Mouse (Mus musculus) adipocyte (in vitro differentiated cells): ENCODE results near the gene Cdkn2aipnl.

ENCODE experiments used
- DNase-seq: peaks from one replicate; pipeline ENCODE4 v3.0.0-alpha.2; 2016; ENCODE audit warnings: low spot score

Cdkn2aipnl gene

GRCm38 (mm10) chr11:51949155-51949840 is 18.2 kb upstream of the Cdkn2aipnl start:
- DNase-seq, result no peak

- no peak for DNase-seq
Observed at GRCm38 (mm10) chr11:51949919-51950318, 17.5 kb upstream of the Cdkn2aipnl start.

DNA sequence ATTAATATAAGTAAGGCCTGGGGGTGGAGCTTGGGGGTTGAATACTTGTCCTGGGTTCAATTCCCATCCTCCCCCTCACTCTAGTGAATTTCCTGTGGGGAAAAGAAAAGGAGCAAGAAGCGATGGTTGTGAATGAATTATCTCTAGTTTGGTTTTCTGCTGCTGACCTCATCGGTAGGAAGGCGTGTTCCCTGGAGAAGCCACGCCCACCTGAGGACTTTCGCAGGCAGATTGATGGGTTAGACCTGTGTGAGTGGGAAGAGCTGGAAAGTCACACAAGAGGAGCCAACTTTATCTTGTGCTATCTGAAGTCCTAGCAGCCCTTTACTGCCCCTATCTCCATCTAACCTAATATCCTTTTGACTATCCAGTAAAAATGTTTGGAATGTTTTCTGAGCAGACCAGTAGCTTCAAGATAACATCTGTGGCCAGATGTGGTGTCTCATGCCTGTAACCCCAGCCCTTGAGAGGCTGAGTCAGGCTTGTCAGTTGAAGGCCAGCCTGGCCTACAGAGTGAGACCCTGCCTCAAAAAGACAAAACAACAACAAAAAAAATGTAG is 15.5 kb upstream of the Cdkn2aipnl start:
- no peak for DNase-seq

DNA sequence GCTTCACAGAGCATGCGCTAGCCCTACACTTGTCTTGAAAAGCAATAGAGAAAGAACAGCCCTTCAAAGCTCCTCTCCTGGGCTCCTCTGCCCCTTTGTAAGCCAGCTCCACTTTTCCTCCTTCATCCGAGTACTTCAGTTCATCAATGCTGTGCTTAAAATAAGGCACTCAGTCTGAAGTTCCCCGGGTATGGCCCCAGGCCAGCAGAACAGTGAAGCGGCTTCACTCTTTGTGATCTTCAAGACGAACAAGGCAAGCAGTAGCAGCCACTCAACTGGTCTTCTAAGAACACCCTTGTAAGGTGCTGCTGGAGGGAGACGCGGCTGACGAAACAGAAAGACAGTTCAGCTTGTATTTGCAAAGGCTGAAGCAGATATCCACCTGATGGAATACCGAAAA is 11.3 kb upstream of the Cdkn2aipnl start:
- DNase-seq, result no peak

- DNase-seq, result no peak
Observed at GRCm38 (mm10) chr11:51957760-51958159, 9.7 kb upstream of the Cdkn2aipnl start.

- no peak for DNase-seq
Observed at GRCm38 (mm10) chr11:51959511-51959910, 8.0 kb upstream of the Cdkn2aipnl start.

GRCm38 (mm10) chr11:51960061-51960460 is 7.4 kb upstream of the Cdkn2aipnl start:
- no peak for DNase-seq

- peak; percentile 80 for DNase-seq
Observed at GRCm38 (mm10) chr11:51960967-51961471, 6.4 kb upstream of the Cdkn2aipnl start.

GRCm38 (mm10) chr11:51961761-51962160 is 5.7 kb upstream of the Cdkn2aipnl start:
- no peak for DNase-seq

DNA sequence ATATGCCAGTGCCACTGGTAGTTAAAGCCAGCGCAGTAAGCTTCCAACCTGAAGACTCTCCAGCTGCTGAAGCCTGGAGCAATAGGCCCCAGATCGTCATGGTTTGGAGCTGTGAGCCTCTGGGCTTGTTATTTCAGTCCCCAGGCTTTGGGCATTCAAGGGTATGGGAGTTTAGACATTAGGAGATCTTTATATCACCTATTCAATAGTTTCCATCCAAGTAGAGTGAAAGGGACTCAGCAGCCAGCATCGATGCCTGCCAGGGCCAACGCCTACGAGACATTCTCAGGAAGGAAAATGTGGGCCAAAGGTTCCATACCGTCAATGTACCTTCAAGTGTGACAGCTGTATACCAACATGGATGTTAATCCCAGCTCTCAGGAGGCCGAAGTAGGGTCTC is 5.2 kb upstream of the Cdkn2aipnl start:
- no peak for DNase-seq

GRCm38 (mm10) chr11:51966651-51967050 is 810 bp upstream of the Cdkn2aipnl start:
- DNase-seq, result no peak

- DNase-seq, result no peak
Observed at GRCm38 (mm10) chr11:51968896-51969295, 1.4 kb downstream of the Cdkn2aipnl start.

DNA sequence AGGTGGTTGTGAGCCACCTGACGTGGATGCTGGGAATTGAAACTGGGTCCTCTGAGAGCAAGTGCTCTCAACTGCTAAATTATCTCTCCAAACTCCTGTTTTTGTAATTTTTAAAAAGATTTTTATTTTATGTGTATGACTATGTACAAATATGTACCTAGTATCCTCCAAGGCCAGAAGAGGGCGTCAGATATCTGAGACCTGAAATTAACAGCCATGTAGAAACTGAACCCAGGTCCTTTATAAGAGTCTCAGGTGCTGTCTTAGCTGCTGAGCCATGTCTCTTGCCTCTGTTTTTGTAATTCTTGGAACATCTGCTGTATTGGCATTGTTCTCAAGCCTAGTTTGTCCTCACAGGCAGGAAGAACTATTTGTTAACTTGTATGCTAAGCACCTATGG is 2.0 kb downstream of the Cdkn2aipnl start:
- DNase-seq, result no peak

DNA sequence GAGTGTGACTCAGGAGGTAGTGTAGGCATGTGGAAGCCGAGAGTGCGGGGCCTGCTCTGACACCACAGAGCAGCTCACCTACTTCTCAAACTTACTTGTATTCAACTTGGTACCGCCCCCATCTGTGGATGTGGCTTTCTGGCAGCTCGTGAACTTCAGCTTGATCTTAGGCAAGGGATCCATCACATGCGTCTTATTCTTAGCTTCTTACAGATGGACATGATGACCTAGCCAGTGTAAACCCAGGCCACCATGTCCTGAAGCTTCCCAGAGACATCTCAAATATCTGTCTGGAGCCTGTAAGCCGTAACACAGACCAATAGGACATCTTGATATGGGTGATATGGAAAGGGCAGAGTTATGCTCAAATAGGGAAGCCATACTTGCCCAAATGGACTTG is 4.2 kb downstream of the Cdkn2aipnl start:
- DNase-seq, result peak; percentile 38

DNA sequence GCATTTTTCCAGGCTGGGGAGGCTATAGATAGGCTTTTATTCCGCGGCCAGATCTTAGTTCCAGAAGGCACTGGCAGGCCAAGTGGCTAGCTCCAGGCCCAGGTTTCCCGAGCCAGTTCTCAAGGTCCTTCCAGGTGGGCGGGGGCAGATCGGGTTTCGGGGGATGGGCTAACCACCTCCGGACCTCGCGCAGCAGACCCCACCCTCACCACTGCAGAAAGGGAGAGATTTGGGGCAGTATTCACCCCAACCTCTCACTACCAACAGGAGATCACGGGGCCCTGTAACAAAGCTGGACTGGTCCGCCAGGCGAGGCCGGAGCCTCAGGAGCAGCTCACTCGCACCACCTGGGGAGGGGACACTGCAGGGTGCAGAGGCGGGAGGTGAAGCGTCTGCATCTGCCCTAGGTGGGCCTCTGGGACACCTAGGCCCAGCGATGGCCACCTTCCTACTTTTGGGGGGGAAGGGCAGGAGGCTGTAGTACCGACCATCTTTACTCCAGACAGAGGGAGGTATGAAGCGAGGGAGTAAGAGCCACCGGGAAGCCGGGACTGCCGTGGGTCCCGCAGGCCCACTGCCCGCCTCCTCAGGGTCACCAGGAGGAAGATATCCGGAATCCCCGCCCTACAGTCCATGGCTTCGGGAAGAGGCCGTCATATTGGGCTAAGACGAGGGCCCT is 32.3 kb downstream of the Cdkn2aipnl start:
- DNase-seq, result peak; percentile 66

DNA sequence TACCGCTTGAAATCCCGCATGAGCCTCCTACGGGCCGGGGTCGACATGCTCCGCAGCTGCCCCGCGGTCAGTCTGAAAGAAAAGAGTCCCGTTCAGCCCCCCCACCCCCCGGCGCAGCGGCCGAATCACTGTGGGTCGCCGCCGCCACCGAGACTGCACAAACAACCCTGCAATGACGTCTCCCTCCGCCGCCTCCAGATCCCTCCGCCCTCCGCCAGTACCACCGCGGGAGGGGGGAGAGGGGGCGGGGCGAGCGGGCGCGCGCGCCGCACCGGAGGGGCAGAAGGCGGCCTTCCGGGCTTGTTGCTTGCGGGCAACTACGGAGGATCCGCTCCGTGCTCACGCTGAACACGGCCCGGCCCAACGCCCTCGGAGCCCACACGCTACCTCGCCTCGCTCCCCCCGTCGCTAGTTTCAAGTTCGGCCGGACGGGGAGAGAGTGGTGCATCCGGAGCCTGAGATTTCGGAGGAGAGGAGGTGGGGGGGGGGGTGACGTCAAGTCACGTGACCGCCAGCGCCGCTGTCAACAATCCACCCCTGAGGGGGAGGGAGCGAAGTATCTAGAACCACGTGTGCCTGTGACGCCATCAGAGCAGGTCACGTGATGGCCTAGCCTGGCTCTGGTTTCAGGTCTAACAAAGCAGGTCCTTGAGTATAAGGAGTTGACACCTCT is 33.0 kb downstream of the Cdkn2aipnl start, which contains the start of gene Ube2b:
Gene Ube2b, minus strand, starts transcription at position 473 of the 673 bp plus-strand sequence.
- peak; percentile 98 for DNase-seq

- DNase-seq, result no peak
Observed at GRCm38 (mm10) chr11:52001341-52001740, 33.9 kb downstream of the Cdkn2aipnl start.

- no peak for DNase-seq
Observed at GRCm38 (mm10) chr11:52001861-52002260, 34.4 kb downstream of the Cdkn2aipnl start.

GRCm38 (mm10) chr11:52002842-52003504 is 35.5 kb downstream of the Cdkn2aipnl start:
- peak; percentile 51 for DNase-seq

DNA sequence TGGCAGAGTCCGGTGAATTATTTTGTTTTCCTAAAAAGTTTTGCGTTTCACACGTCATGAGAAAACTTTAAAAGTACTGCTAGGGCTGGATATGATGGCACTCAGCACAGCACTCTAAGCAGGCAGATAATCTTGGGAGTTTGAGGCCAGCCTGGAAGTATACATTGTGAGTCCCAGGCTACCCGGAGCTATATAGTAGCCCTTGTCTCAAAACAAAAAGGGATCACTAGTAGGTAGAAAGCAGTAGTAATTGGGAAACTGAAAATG is 36.0 kb downstream of the Cdkn2aipnl start:
- DNase-seq, result no peak

- DNase-seq, result peak; percentile 97
Observed at GRCm38 (mm10) chr11:52003772-52004528, 36.5 kb downstream of the Cdkn2aipnl start, which contains the start of gene Cdkl3. Gene Cdkl3 (plus strand): TSS chr11:52004221.
